Mouse (Mus musculus): ENCODE data around the gene Ctrl. TPM values are rescaled to one million over a fixed set of nuclear protein-coding genes. Genes with fewer than 3 reads are reported as not detected.
A peak's percentile ranks its signal among the peaks of the same experiment; 100 is the strongest.

Gene Ctrl
- total and polyA plus RNA-seq, 3 experiments, result 1.5 to 3.0 TPM; not detected in 1

- Histone ChIP-seq H3K36me3 (ENCODE audit: control insufficient read depth in 1 of 2, insufficient read depth in 2 of 2, low read length in 2 of 2) (0 out of 4 replicates have a peak, but pooled peaks cover 0 to 3% of the 10 kb centered on the region in 2 experiments), H3K79me2 (ENCODE audit: control insufficient read depth, insufficient read depth, low read length, poor library complexity) (no peaks in the 10 kb centered on the region), H3K4me1 (ENCODE audit: control insufficient read depth in 1 of 2, insufficient read depth in 2 of 2, low read length in 2 of 2) (peaks cover 2 to 6% of the 10 kb centered on the region in 2 experiments; a peak in 2 of 4 replicates), H3K27me3 (ENCODE audit: control insufficient read depth in 1 of 2, insufficient read depth in 2 of 2, low read length in 2 of 2) (no peaks in the 10 kb centered on the region), H3K27ac (ENCODE audit: control insufficient read depth, low read depth, low read length) (no peak overlapping the region), H3K9ac (ENCODE audit: control insufficient read depth, low read depth, low read length, poor library complexity, severe bottlenecking) (no peak overlapping the region), H3K9me3 (replicated peaks; ENCODE audit: insufficient read depth, low read length) (no peaks in the 10 kb centered on the region), H3K4me3 (ENCODE audit: control insufficient read depth in 1 of 2, insufficient read depth in 1 of 2, low read depth in 2 of 2, low read length in 2 of 2) (no peak overlapping the region)
- TF ChIP-seq TBP (IDR thresholded peaks at IDR 0.05; ENCODE audit: low read depth, low read length) (peak; percentile 68), ZNF384 (IDR thresholded peaks at IDR 0.05; ENCODE audit: low read depth, low read length) (no peak)
- no peak for DNase-seq (ENCODE audit: low read depth, low spot score)
These were observed 37.5 kb upstream of the Ctrl start for GRCm38 (mm10) chr8:105971019-105971720.

- Histone ChIP-seq H3K9me3 (replicated peaks; ENCODE audit: insufficient read depth, low read length) (no peaks in the 10 kb centered on the region), H3K9ac (ENCODE audit: control insufficient read depth, low read depth, low read length, poor library complexity, severe bottlenecking) (no peak overlapping the region), H3K27ac (ENCODE audit: control insufficient read depth, low read depth, low read length) (no peak overlapping the region), H3K4me3 (ENCODE audit: control insufficient read depth in 1 of 2, insufficient read depth in 1 of 2, low read depth in 2 of 2, low read length in 2 of 2) (no peak overlapping the region), H3K79me2 (ENCODE audit: control insufficient read depth, insufficient read depth, low read length, poor library complexity) (peaks cover 15% of the 10 kb centered on the region), H3K27me3 (ENCODE audit: control insufficient read depth in 1 of 2, insufficient read depth in 2 of 2, low read length in 2 of 2) (no peaks in the 10 kb centered on the region), H3K36me3 (ENCODE audit: control insufficient read depth in 1 of 2, insufficient read depth in 2 of 2, low read length in 2 of 2) (0 out of 4 replicates have a peak, but pooled peaks cover 0 to 3% of the 10 kb centered on the region in 2 experiments), H3K4me1 (ENCODE audit: control insufficient read depth in 1 of 2, insufficient read depth in 2 of 2, low read length in 2 of 2) (peaks cover 2 to 14% of the 10 kb centered on the region in 2 experiments; a peak in 3 of 4 replicates)
- peak; percentile 34 for DNase-seq (ENCODE audit: low read depth, low spot score)
- peak; percentile 98 for TF ChIP-seq TBP (IDR thresholded peaks at IDR 0.05; ENCODE audit: low read depth, low read length)
- no peak for TF ChIP-seq MAX (IDR thresholded peaks at IDR 0.05; ENCODE audit: low read length)
These were observed 35.7 kb upstream of the Ctrl start for GRCm38 (mm10) chr8:105969367-105969766.

GRCm38 (mm10) chr8:105966692-105967311 lies 33.1 kb upstream of the Ctrl start:
- peaks cover 3 to 23% of the 10 kb centered on the region in 2 experiments; a peak in 3 of 4 replicates for H3K4me1 ChIP-seq (ENCODE audit: control insufficient read depth in 1 of 2, insufficient read depth in 2 of 2, low read length in 2 of 2)
- H3K27ac ChIP-seq (ENCODE audit: control insufficient read depth, low read depth, low read length), result peak overlapping the region; percentile 96
- DNase-seq (ENCODE audit: low read depth, low spot score), result peak; percentile 91
- no peak for TF ChIP-seq ZMIZ1 (IDR thresholded peaks at IDR 0.05; ENCODE audit: low read depth, low read length)
- TF ChIP-seq TAL1 (IDR thresholded peaks at IDR 0.05; ENCODE audit: low read length), result peak; percentile 41
- no peak for TF ChIP-seq MYB (IDR thresholded peaks at IDR 0.05; ENCODE audit: low read depth, low read length)
- no peak for TF ChIP-seq RAD21 (IDR thresholded peaks at IDR 0.05; ENCODE audit: low read depth, low read length)
- peak; percentile 84 for TF ChIP-seq TBP (IDR thresholded peaks at IDR 0.05; ENCODE audit: low read depth, low read length)
- peak; percentile 34; the same call in 1 of the 2 replicates for TF ChIP-seq SMC3 (IDR thresholded peaks at IDR 0.05; ENCODE audit: low read depth, low read length)
- no peak for TF ChIP-seq BHLHE40 (IDR thresholded peaks at IDR 0.05; ENCODE audit: borderline replicate concordance, low read depth, low read length)
- TF ChIP-seq TCF12 (IDR thresholded peaks at IDR 0.05; ENCODE audit: low read depth, low read length), result peak; percentile 87
- TF ChIP-seq GATA1 (IDR thresholded peaks at IDR 0.05; ENCODE audit: low read depth, low read length), result peak; percentile 84
- TF ChIP-seq MAZ (IDR thresholded peaks at IDR 0.05; ENCODE audit: low read depth, low read length), result peak; percentile 63; the same call in 1 of the 2 replicates
- no peak for TF ChIP-seq KAT2A (conservative IDR thresholded peaks at IDR 0.05; ENCODE audit: low read depth, low read length)
- 0 out of 2 replicates have a peak, but pooled peaks have one; percentile 14 for TF ChIP-seq E2F4 (IDR thresholded peaks at IDR 0.05; ENCODE audit: borderline replicate concordance, low read depth, low read length)
- peak; percentile 29; the same call in 1 of the 2 replicates for TF ChIP-seq NELFE (IDR thresholded peaks at IDR 0.05; ENCODE audit: low read depth, low read length)
- TF ChIP-seq POLR2AphosphoS2 (IDR thresholded peaks at IDR 0.05; ENCODE audit: low read length), result no peak
- peak; percentile 81; the same call in 1 of the 2 replicates for TF ChIP-seq SIN3A (IDR thresholded peaks at IDR 0.05; ENCODE audit: low read length)
- TF ChIP-seq UBTF (IDR thresholded peaks at IDR 0.05; ENCODE audit: borderline replicate concordance, insufficient read depth, low read depth, low read length), result peak; percentile 92
- peak; percentile 57 for TF ChIP-seq HCFC1 (IDR thresholded peaks at IDR 0.05; ENCODE audit: low read depth, low read length)
- TF ChIP-seq NRF1 (IDR thresholded peaks at IDR 0.05; ENCODE audit: insufficient read depth, low read depth, low read length, poor library complexity, severe bottlenecking), result no peak
- peak; percentile 46; the same call in 1 of the 2 replicates for TF ChIP-seq MAX (IDR thresholded peaks at IDR 0.05; ENCODE audit: low read length)
- TF ChIP-seq ZKSCAN1 (IDR thresholded peaks at IDR 0.05; ENCODE audit: low read depth, low read length), result no peak
- 0 out of 2 replicates have a peak, but pooled peaks have one; percentile 13 for TF ChIP-seq MAFK (IDR thresholded peaks at IDR 0.05; ENCODE audit: borderline replicate concordance, low read depth, low read length)

More at GRCm38 (mm10) chr8:105966692-105967311, 33.1 kb upstream of the Ctrl start:
- Histone ChIP-seq H3K4me3 (ENCODE audit: control insufficient read depth in 1 of 2, insufficient read depth in 1 of 2, low read depth in 2 of 2, low read length in 2 of 2) (peak overlapping the region; percentile 64 to 88), H3K79me2 (ENCODE audit: control insufficient read depth, insufficient read depth, low read length, poor library complexity) (peaks cover 18% of the 10 kb centered on the region), H3K27me3 (ENCODE audit: control insufficient read depth in 1 of 2, insufficient read depth in 2 of 2, low read length in 2 of 2) (no peaks in the 10 kb centered on the region), H3K9me3 (replicated peaks; ENCODE audit: insufficient read depth, low read length) (no peaks in the 10 kb centered on the region), H3K9ac (ENCODE audit: control insufficient read depth, low read depth, low read length, poor library complexity, severe bottlenecking) (peak overlapping the region; percentile 57), H3K36me3 (ENCODE audit: control insufficient read depth in 1 of 2, insufficient read depth in 2 of 2, low read length in 2 of 2) (peaks cover 0 to 5% of the 10 kb centered on the region in 2 experiments; a peak in 2 of 4 replicates)

Measured in MEL (cell line).